Mouse (Mus musculus) lung, embryonic 16.5 days (tissue): ENCODE measurements around the gene Tbc1d4. TPM values are rescaled to one million over a fixed set of nuclear protein-coding genes. Genes with fewer than 3 reads are reported as not detected.

Experiments
- ATAC-seq: fragments of 200-750 bp; cut with Nextera tagmentation; 2 replicates; pipeline ENCODE4 v1.8.0; 2017; ENCODE audit warnings: low read depth, mild to moderate bottlenecking, moderate library complexity
- H3K27ac ChIP-seq: fragments of 300-500 bp; sonication (generic); 2 replicates; pipeline ENCODE4 v1.5.1; 2014; ENCODE audit warnings: mild to moderate bottlenecking, control low read depth, low read length
- H3K27me3 ChIP-seq: fragments of 300-500 bp; sonication (generic); 2 replicates; pipeline ENCODE4 v1.6.1; 2014; ENCODE audit warnings: low read depth, low read length, mixed read lengths; ENCODE audit not compliant: control insufficient read depth, insufficient read depth
- H3K36me3 ChIP-seq: fragments of 300-500 bp; sonication (generic); 2 replicates; pipeline ENCODE4 v1.6.1; 2014; ENCODE audit warnings: low read length; ENCODE audit not compliant: control insufficient read depth, insufficient read depth
- H3K4me1 ChIP-seq: fragments of 300-500 bp; sonication (generic); replicated peaks from 2 replicates; pipeline ENCODE4 v1.6.1; 2014; ENCODE audit warnings: low read length, mixed read lengths; ENCODE audit not compliant: control insufficient read depth, insufficient read depth
- H3K4me2 ChIP-seq: fragments of 300-500 bp; sonication (generic); 2 replicates; pipeline ENCODE4 v1.6.1; 2014; ENCODE audit warnings: low read depth, low read length, control low read depth
- H3K4me3 ChIP-seq: fragments of 300-500 bp; sonication (generic); 2 replicates; pipeline ENCODE4 v1.5.1; 2014; ENCODE audit warnings: mild to moderate bottlenecking, low read length, control low read depth
- H3K9ac ChIP-seq: fragments of 300-500 bp; sonication (generic); 2 replicates; pipeline ENCODE4 v1.6.1; 2014; ENCODE audit warnings: low read length, control low read depth
- H3K9me3 ChIP-seq: fragments of 300-500 bp; sonication (generic); 2 replicates; pipeline ENCODE4 v1.6.1; 2016; ENCODE audit warnings: low read length; ENCODE audit not compliant: control insufficient read depth
- WGBS: fragments of 180-500 bp; shearing (Covaris S2); extraction: QIAGEN DNeasy Blood & Tissue Kit; methylation state at CpG from one replicate; pipeline ENCODE4 v1.1.7; 2014; 5-methylcytosine and 5-hydroxymethylcytosine counted together
- polyA plus RNA-seq: library from polyadenylated mRNA; unstranded; fragments of >200 nt; fragmentation: Nextera tagmentation; extraction: Ambion mirVana; gene quantifications from 2 replicates; pipeline ENCODE4 v1.2.1, GENCODE M21; 2015

Gene Tbc1d4
- polyA plus RNA-seq, 1 experiment from 2014 or later, result 12.3 TPM

DNA sequence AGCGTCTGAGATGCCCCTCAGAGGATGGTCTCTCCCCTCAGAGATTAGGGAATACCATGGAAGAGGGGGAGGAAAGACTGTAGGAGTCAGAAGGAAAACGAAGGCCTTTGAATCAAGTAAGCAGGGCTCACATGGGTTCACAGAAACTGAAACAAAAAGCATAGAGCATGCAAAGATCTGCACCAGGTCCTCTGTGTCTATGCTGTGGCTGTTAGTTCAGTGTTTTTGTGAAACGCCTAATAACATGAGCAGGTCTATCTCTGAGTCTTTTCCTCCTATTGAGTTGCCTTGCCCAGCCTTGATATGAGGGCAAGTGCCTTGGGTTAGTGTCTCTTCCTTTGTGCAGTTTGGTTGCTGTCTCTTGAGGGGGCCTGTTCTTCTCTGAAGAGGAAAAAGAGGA, 49.5 kb downstream of the Tbc1d4 start:
- no peaks in the 10 kb centered on the region; the same call in 1 of the 2 replicates for H3K4me1 ChIP-seq
- WGBS, result 74% methylated on average over 3 of the region's 3 CpGs

DNA sequence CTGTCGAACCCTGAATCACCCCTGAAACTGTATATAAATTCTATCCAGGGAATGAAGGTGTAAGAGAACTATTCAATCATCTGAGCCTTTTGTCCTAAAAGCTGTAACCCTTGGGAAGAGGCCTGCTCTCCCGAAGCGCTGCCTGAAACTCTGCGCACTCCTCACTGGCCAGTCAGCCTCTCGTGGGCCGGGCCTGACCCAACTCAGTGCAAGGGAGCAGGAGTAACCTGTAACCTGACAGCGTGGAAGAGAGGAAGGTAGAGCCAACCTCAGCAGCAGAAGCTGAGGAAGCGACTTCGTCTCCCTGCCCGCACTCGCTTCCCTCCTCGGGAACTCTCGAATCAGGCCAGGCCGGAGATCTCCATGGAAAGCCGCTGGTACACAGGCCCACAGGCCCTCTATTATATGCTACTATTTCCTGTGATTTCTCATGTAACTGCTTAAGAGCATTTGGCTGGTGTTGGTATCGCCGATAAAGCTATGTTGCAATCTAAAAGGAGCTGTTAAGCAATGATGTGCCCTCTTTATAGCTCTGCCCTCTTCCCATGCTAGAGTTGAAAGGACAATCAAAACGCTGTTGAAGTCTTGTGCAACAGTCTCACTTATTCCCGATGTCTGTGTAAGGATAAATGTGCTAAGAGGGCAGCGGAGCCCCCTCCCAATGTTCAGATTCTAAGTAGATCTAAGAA, 60.0 kb downstream of the Tbc1d4 start:
- Histone ChIP-seq H3K27me3 (no peaks in the 10 kb centered on the region), H3K9me3 (no peaks in the 10 kb centered on the region), H3K4me2 (no peak overlapping the region), H3K27ac (no peak overlapping the region; the same call in 1 of the 2 replicates), H3K4me3 (no peak overlapping the region), H3K9ac (no peak overlapping the region), H3K4me1 (0 out of 2 replicates have a peak, but pooled peaks cover 2% of the 10 kb centered on the region), H3K36me3 (no peaks in the 10 kb centered on the region)
- ATAC-seq, result peak; percentile 84
- WGBS, result 75% methylated on average over 20 of the region's 20 CpGs

More for the DNA sequence above, 49.5 kb downstream of the Tbc1d4 start:
- H3K4me2 ChIP-seq, result no peak overlapping the region
- no peaks in the 10 kb centered on the region for H3K27me3 ChIP-seq
- H3K36me3 ChIP-seq, result no peaks in the 10 kb centered on the region
- no peaks in the 10 kb centered on the region for H3K9me3 ChIP-seq
- no peak for ATAC-seq
- H3K27ac ChIP-seq, result no peak overlapping the region
- no peak overlapping the region for H3K4me3 ChIP-seq
- no peak overlapping the region for H3K9ac ChIP-seq

DNA sequence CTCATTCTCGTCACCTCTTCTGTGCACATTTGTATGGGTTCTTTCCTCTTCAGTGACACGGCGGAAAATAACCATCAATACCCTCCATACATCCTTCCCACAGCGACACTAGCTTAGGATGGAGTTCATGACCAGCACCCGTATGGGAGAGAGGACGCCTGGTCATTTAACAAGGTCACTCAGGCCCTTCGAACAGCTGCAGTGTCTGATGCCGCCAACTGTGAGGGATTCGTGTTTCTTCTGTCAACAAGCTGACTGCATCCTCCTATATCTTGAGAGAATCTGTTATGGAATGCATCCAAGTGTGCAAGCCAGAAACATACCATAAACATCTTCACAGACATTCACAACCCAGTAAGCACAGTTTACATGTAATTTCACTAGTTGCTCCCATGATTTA, 67.1 kb downstream of the Tbc1d4 start:
- H3K9me3 ChIP-seq, result no peaks in the 10 kb centered on the region
- H3K9ac ChIP-seq, result no peak overlapping the region
- no peak overlapping the region for H3K27ac ChIP-seq
- 0 out of 2 replicates have a peak, but pooled peaks cover 2% of the 10 kb centered on the region for H3K4me1 ChIP-seq
- H3K27me3 ChIP-seq, result no peaks in the 10 kb centered on the region
- no peak overlapping the region for H3K4me2 ChIP-seq
- 48% methylated on average over 9 of the region's 9 CpGs for WGBS
- ATAC-seq, result peak; percentile 44
- H3K4me3 ChIP-seq, result no peak overlapping the region
- no peaks in the 10 kb centered on the region for H3K36me3 ChIP-seq

DNA sequence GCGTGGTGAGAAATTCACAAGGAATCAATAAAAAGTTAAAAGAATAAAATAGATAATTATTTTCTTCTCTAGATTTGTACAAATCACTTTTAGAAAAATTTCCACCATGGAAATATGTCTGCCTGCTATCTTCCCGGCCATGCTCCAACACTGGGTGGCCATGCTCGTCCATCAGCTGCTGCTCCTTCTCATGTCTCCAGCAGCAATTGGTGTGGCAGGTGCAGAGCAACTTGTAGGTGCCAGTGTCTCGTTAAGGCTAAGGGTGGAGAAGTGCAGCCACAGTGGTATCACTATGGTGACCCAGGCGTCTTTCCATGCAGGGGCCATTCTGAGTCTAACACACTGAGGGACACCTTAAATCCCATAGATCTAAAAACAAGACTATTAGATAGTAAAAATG, 67.8 kb downstream of the Tbc1d4 start:
- Histone ChIP-seq H3K9ac (no peak overlapping the region), H3K4me3 (no peak overlapping the region), H3K27me3 (no peaks in the 10 kb centered on the region), H3K9me3 (no peaks in the 10 kb centered on the region), H3K4me1 (0 out of 2 replicates have a peak, but pooled peaks cover 2% of the 10 kb centered on the region), H3K27ac (no peak overlapping the region), H3K36me3 (no peaks in the 10 kb centered on the region), H3K4me2 (no peak overlapping the region)
- WGBS, result 88% methylated on average over 5 of the region's 5 CpGs
- ATAC-seq, result no peak

DNA sequence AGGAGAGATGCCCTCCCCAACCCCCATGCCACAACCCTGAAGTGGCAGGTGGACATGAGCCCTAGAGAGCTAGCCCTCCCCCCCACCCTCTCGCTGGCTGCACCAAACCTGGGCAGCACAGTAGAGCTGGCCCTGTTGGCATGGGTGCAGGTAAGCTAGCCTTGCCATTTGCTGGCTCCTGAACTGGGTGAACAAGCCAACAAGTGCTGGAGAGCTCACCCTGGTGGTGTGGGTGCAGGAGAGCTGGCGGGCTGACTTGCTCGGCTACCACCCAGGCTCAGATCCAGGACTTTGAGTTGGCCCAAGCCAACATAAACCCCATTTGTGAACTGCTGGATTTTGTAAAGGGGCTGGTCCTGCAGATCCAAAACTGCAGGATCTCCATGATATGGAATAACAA, 68.5 kb downstream of the Tbc1d4 start:
- Histone ChIP-seq H3K4me2 (no peak overlapping the region), H3K27ac (no peak overlapping the region), H3K9me3 (no peaks in the 10 kb centered on the region), H3K4me1 (0 out of 2 replicates have a peak, but pooled peaks cover under 1% of the 10 kb centered on the region), H3K9ac (no peak overlapping the region), H3K27me3 (no peaks in the 10 kb centered on the region), H3K4me3 (no peak overlapping the region), H3K36me3 (no peaks in the 10 kb centered on the region)
- ATAC-seq, result no peak
- 89% methylated on average over 3 of the region's 3 CpGs for WGBS

DNA sequence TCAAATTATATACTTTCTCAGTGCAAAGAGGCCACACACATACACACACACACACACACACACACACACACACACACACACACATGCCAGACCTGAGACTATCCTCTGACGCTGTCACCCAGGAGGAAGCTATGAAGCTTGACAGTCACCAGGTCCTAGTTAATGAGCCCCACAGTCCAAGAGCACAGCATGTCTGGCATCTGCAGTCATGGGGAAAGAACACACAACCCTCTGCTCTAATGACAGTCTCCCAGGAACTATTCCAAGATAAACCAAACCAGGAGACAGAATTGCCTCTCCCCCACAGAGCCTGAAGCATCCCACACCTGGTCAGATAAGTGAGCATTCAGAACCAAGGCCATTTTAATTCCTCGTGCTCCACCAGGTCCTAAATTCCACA, 71.1 kb downstream of the Tbc1d4 start:
- H3K36me3 ChIP-seq, result no peaks in the 10 kb centered on the region
- H3K4me2 ChIP-seq, result no peak overlapping the region
- H3K4me3 ChIP-seq, result no peak overlapping the region
- no peaks in the 10 kb centered on the region for H3K9me3 ChIP-seq
- H3K4me1 ChIP-seq, result no peaks in the 10 kb centered on the region
- no peak overlapping the region for H3K27ac ChIP-seq
- no peak overlapping the region for H3K9ac ChIP-seq
- no peaks in the 10 kb centered on the region for H3K27me3 ChIP-seq
- no peak for ATAC-seq
- 76% methylated on average over 2 of the region's 2 CpGs for WGBS

DNA sequence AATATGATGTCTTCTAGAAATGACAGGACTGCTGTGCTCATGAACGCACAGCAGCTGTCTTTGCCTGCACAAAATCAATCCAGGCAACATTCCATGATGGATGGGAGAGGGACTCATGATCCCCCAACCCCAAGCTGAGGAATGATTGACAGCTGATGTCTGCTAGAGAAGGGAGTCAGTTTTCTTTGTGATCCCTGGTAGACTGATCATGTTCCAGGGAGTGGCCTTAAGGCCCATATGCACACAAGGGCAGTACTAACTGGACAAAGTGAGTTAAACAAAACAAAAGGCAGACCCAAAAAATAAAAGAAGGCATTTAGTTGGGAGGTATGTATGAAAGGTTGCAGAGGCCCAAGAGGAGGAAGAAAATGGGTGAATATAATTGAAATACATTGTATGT, 71.6 kb downstream of the Tbc1d4 start:
- 86% methylated on average over 1 of the region's 1 CpGs for WGBS
- no peak for ATAC-seq

DNA sequence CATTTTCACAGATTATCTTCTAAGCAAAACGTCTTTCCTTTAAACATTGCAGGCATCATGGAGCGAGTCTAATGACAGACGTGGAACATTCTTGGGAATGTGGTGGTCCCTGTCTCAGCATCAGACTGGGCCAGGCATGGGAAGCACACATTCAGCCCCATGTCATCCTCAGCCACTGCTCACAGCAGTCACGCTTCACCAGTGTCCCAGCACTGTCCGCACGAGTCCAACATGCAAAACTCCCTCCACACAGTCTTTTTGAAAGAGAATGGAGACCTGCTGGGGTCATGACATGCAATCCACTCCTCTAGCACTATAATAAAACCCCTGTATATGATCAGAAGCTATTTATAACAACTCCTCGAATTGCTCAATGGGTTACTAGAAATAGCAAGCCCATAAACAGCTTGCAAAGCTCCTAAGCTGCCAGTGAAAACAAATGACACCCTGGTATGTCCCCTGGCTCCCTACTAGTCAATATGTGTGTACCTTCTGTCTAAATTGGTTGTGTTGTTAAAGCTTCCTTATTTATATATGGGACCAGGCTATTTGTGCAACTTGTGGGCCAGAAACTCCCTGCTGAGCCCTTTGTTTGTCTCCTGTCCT, 76.8 kb downstream of the Tbc1d4 start:
- Histone ChIP-seq H3K27ac (no peak overlapping the region), H3K9ac (no peak overlapping the region), H3K4me2 (no peak overlapping the region), H3K27me3 (no peaks in the 10 kb centered on the region), H3K4me3 (no peak overlapping the region), H3K9me3 (no peaks in the 10 kb centered on the region), H3K36me3 (no peaks in the 10 kb centered on the region), H3K4me1 (peaks cover 4% of the 10 kb centered on the region; the same call in 1 of the 2 replicates)
- WGBS, result 46% methylated on average over 7 of the region's 7 CpGs
- ATAC-seq, result peak; percentile 41; the same call in 1 of the 2 replicates

More for the DNA sequence above, 71.6 kb downstream of the Tbc1d4 start:
- H3K9me3 ChIP-seq, result no peaks in the 10 kb centered on the region
- no peak overlapping the region for H3K4me2 ChIP-seq
- H3K4me1 ChIP-seq, result peaks cover 3% of the 10 kb centered on the region; the same call in 1 of the 2 replicates
- no peak overlapping the region for H3K4me3 ChIP-seq
- H3K36me3 ChIP-seq, result no peaks in the 10 kb centered on the region
- H3K27ac ChIP-seq, result no peak overlapping the region
- H3K9ac ChIP-seq, result no peak overlapping the region
- H3K27me3 ChIP-seq, result no peaks in the 10 kb centered on the region

DNA sequence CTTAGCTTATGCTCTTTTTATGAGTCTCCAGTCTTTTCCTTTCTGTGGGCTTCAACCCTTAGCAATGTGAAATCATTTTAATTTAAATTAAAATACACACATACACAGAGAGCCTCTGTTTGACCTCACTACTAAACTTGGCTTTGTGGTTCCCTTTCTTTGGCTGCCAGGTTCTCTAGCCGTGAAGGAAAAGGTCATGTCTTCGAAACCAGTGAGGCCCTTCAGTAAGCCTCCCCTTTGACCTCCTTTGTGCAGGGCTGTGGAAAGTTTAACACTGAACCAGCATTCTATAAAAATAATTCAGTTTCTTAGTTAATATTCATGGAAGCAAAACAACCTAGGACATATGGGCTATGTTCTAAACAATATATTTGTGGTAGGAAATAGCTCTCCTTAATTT, 78.5 kb downstream of the Tbc1d4 start:
- Histone ChIP-seq H3K9me3 (no peaks in the 10 kb centered on the region), H3K9ac (no peak overlapping the region), H3K4me1 (peaks cover 4% of the 10 kb centered on the region; the same call in 1 of the 2 replicates), H3K36me3 (no peaks in the 10 kb centered on the region), H3K4me3 (no peak overlapping the region), H3K27ac (no peak overlapping the region), H3K27me3 (no peaks in the 10 kb centered on the region), H3K4me2 (no peak overlapping the region)
- no peak for ATAC-seq
- WGBS, result 77% methylated on average over 2 of the region's 2 CpGs
